Mouse (Mus musculus): ENCODE data around the gene Exoc3l.

- no peak for TF ChIP-seq CTCF (IDR thresholded peaks at IDR 0.05; ENCODE audit: low read depth, low read length)
- no peak for TF ChIP-seq TAL1 (conservative IDR thresholded peaks at IDR 0.05; ENCODE audit: low read depth, low read length)
- TF ChIP-seq GATA1 (IDR thresholded peaks at IDR 0.05; ENCODE audit: borderline replicate concordance, low read length): no peak
These were observed 25.1 kb downstream of the Exoc3l start for GRCm38 (mm10) chr8:105270916-105271186.
